Mouse (Mus musculus) induced T-regulatory cell, adult 2 months (primary cell): ENCODE results near the gene Card11.
A peak's percentile ranks its signal among the peaks of the same experiment; 100 is the strongest.

Source experiments
- DNase-seq: peaks from one replicate; pipeline ENCODE4 v3.0.0-alpha.2; 2012; ENCODE audit warnings: low read depth

Gene Card11

DNA sequence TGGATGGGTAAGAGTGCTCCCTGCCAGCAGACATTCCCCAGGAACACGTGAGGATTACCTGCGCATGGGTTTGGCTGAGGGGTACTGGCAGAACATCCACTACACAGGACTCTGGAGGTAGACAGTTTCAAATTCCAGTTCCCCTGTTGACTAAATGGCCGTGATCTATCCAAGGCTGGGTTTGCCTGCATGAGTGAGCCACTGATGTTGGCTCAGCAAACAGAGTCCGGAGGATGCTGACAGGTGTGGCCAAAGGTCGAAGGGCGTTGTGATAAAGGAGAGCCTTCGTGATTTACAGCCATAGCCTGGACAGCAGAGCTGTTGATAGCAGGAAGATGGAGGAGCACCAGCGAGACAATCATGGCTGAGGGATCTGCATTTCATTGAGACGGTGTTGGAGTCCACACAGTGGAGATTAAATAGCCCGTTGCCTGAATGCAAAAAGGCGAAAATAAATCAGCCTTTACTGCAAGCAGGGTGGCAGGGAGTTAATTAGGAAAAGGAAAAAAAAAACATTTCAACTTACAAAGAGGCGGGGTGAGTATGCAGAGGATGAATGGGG lies 147.9 kb downstream of the Card11 start:
- DNase-seq = no peak

DNA sequence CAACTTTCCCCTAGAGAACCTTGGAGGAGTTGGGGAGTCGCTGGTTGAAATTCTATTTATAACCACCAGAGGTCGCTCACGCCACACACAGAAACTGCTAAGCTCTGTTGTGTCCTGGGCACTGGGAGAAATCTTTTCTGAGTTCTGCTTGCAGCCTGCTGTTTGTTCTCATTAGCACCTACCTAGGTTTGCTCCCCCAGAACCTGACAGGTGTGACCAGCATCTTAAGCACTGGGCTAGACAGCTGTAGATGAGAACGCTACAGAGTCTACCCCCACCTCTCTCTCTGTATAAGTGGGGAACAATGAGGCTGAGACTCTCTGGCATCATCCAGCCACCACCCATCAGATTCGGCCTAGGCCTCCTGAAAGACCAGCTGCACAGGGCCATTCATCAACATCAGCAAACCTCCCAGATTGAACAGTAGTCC lies 153.1 kb downstream of the Card11 start:
- peak; percentile 80 for DNase-seq

DNA sequence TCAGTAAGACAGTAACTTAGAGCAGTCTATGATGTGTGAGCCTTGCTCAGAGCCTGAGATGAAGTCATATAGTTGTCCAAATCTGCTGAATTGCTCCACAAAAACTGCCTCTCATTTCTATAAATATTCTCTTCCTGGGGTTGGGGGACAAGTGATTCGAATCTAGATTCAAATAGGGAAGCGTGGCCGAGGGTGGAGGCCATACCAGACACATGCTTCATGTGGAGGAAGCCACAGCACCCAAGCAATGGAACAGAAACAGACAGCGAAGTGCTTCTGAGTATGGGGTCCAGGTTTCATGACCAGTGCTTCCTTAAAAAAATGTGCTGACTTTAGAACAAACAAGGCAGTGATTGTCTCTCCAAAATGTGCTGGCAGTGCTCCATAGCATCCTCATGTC lies 158.4 kb downstream of the Card11 start:
- DNase-seq = no peak

DNA sequence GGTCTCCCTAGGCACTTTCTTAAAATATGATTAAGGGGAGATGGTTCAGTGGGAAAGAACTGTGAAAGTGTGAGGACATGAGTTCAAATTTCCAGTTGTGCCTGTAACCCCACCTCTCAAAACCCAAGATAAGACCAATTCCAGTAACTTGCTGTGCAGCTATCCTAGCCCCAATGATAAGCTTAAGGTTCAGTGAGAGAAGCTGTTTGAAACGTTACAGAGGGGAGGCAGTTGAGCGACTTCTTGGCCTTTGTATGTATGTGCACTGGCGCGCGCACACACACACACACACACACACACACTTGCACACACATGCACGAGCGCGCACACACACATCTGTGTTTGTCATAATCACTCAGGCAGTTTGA lies 169.3 kb downstream of the Card11 start:
- no peak for DNase-seq

DNA sequence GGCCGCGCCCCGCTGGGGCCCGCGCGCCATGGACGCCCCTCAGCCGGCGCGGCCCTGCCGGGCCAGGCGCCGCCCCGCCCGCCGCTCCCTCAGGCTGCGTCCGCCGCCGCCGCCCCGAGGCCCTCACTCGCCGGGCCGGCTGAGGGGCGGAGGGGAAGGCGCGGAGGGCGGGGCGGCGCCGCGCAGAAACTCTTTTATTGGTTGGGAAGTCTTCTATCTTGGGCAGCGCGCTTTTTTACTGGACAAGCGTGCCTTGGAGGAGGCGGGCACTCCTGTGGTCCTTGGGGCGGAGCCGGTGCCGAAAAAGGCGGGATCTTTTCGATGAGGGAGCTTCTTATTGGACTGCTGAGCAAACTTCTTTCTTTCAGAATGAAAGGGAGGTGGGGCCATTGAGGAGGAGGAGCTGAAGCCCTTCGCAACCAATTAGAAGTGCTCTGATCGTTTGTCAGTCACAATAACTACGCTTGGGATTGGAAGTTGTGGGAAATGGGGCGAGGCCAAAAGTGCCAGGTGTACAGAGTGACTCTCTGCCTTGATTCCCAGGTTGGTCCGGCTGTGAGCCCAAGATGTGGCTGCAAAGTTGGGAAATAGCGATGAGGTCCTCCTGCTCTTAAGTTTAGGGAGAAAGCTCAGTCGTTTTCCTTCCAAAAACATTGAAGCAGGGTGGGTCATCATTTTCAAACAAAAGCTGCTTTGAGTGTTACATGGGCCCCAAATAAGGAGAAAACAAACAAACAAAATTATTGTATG lies 169.9 kb downstream of the Card11 start, which contains the start of gene Gna12:
Gene Gna12, minus strand, starts transcription at position 118 of the 750 bp plus-strand sequence.
- peak; percentile 100 for DNase-seq

DNA sequence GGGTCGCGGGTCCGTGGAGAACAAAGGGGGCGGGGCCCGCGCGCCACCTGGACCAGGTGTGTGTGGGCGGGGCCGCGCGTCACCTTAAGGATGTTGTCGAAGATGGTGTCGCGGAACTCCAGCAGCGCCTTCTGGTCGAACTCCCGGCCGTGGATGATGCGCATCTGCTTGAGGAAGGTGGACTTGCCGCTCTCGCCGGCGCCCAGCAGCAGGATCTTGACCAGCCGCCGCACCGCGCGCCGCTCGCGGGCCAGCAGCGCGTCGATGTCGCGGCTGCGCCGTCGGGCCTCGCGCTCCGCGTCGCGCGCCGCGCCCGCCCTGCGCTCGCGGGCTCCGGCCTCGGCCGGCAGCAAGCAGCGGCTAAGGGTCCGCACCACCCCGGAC lies 170.5 kb downstream of the Card11 start:
- DNase-seq = peak; percentile 68

DNA sequence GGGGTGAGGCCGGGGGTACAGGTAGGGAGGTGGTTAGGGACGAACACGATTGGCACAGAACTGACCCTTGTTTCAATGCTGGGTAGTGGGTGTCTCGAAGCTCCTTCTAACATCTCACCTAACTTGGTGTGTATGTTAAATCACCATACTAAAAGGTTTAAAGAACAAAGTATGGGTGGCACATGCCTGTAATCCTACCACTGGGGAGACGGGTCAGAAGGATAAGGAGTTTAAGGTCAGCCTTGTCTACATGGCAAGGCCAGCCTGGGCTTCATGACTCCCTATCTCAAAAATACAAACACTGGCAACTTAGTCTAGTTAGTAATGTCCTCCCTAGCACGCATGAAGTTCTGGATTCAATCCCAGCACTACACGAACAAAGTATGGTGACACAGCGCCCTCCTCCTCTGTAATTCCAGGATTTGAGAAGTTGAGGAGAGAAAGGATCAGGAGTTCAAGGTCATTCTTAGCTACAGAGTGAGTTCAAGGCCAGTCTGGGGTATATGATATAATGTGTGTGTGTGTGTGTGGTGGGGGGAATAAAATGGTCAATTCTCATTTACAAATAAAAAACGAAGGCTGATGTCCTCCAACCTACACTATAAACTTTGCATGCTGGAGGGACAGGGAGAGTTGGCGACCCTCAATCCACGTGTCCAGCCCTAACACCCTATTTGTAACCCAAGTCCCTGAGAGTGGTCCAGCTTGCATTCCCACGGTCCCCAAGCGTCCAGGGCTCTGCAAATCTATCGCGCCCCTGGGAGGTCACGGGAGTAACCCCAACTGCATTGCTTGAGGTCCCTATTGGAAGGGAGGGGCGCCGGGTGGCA lies 171.1 kb downstream of the Card11 start:
- DNase-seq = peak; percentile 9

DNA sequence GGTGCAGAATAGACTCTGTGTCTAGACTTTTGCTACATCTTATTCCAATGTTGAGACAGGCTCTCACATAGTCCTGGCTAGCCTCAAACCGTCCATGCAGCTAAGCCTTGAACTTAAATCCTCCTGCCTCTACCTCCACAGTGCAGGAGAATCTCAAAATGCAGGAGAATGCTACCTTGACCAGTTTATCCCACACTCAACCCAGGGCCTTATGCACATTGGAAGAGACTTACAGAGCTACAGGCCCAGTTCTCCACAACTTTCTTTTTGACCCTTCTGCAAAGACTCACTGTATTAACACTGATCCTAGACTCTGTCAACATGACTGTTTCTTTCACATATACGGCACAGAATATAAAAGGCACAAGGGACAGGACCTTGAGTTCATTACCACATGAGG lies 172.0 kb downstream of the Card11 start:
- DNase-seq = peak; percentile 9

DNA sequence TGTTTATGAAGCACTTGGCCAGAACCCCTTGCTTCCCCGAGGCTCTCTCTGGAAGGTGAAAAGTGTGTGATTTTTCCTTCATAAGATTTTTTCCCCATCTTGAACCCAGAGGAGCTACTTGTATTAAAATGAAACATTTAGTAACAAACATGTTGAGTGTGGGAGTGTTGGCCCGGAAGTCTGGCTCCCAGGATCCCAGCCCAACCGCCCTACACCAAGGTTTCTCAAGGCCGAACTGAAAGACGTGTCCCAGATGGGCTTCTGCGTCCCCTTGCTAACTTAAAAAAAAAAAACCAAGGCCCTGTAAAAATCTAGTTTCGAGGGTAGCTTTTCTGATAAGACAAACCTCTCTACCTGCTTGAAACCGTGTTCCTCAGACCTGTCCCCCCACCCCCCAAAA lies 172.5 kb downstream of the Card11 start:
- DNase-seq = no peak

DNA sequence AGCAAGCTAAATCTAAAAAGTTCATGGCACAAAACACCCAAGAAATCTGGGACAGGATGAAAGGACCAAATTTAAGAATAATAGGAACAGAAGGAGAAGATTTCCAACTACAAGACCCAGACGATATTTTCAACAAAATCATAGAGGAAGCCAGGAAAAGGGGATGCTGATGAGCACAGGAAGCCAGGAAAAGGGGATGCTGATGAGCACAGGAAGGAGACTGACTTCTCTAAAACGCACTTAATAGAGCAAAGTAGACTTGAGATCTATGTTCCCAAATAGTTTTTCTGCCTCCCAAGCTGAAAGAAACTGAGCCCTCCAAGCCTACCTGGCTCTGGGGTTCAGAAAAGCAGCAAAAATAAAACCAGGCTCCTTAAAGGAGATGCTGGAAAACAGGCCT lies 173.0 kb downstream of the Card11 start:
- no peak for DNase-seq

DNA sequence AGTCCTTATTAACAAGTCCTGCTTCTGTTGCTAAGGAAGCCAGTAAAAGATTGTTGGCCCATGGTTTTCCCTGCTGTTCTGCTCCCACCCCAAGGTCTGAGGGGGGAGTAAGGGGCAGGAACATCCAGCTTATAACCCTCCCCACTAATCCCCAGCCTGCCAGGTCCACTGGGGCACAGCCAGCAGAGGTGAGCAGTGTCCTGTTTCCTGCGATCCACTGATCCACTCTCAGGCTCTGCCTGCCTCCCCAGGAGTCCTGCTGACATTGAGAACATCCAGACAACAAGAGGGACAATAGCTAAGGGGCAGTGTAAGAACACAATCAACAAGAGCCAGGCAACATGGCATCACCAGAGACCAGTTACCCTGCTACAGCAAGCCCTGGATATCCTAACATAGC lies 173.6 kb downstream of the Card11 start:
- DNase-seq = no peak

DNA sequence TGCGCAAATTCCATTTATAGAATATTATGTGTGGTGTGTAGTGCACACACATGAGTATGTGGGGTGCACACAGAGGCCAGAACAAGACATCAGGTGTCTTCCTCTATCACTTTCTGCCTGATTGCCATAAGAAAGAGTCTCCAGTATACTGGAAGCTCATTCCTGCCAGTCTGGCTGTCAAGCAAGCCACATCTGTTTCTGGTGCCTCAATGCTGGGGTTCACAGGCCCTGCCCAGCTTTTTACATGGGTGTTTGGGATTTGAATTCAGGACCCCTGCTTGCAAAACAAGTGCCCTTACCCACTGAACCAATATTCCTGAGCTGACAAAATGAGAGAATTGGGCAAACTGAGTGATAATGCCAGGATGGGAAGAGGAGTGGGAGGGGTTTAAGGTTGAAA lies 174.3 kb downstream of the Card11 start:
- no peak for DNase-seq

DNA sequence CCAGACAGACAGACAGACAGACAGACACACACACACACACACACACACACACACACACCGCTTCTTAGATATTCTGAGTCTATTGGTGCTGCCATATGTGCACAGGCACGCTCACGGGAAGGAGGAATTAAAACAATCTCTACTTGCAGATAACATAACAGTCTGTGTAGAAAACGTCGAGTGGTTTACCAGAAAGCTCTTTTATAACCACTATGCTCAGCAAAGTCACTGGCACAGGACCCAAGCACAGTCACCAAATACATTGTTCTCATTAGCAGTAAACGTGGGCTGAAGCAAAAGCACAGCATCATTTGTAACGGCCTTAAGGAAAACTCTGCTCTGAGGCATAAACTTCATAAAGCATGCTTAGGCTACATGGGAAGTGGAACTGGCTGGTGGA lies 176.3 kb downstream of the Card11 start:
- DNase-seq = no peak

DNA sequence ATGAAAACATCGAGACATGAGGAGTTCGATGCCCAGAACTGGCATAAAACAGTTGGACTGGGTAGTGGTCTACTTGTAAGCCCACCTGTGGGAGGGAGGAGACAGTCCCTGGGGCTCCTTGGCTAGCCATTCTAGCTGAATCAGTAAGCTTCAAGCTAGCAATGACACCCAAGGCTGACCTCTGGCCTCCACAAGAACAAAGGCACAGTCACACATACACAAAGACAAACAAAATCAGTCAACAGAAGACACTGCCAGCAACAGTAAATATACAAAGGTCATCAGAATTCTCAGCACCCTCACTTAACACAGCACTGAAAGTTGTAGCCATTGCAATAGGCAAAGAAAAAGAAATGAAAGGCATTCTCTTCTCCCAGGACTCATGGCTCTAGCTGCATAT lies 177.0 kb downstream of the Card11 start:
- DNase-seq = no peak
